In genomic region chr12:24831153-24831963, GRCm38 (mm10) we compare ENCODE assay signal across 8 mouse cellular contexts. TPM values are rescaled to one million over a fixed set of nuclear protein-coding genes. Genes with fewer than 3 reads are reported as not detected.
DNase-seq lines count a peak whose midpoint lies in the region; ATAC-seq and TF ChIP-seq lines count a peak whose summit lies in the region.

No protein-coding gene starts in this region.

- no peak for TF ChIP-seq RAD21 in CH12.LX (IDR thresholded peaks at IDR 0.05; ENCODE audit: low read depth, low read length)

- TF ChIP-seq CTCF in CH12.LX (conservative IDR thresholded peaks at IDR 0.05 in 1 of 2, IDR thresholded peaks at IDR 0.05 in 1 of 2; ENCODE audit: low read depth in 2 of 2, low read length in 2 of 2): no peak

- TF ChIP-seq EP300 in CH12.LX (IDR thresholded peaks at IDR 0.05; ENCODE audit: low read length): no peak

- in situ Hi-C loops in CH12.LX (cut with MboI; ENCODE audit: low pct_ligation_motif_present, low pct_unique_long_range_greater_than_20kb, low sequenced_read_pairs): no loop called here

- H3K27me3 ChIP-seq in CH12.LX (replicated peaks): peaks cover 20% of the 10 kb centered on the region
- H3K27me3 ChIP-seq in forebrain, embryonic 10.5 days (ENCODE audit: poor library complexity, severe bottlenecking): no peaks in the 10 kb centered on the region
- no peaks in the 10 kb centered on the region for H3K27me3 ChIP-seq in heart, embryonic 15.5 days
- H3K27me3 ChIP-seq in liver, embryonic 15.5 days: peaks cover 44% of the 10 kb centered on the region
- H3K27me3 ChIP-seq in neural tube, embryonic 15.5 days (replicated peaks): no peaks in the 10 kb centered on the region

- under 1% methylated on average over 95 of the region's 95 CpGs for WGBS in forebrain, embryonic 10.5 days
- WGBS in heart, embryonic 15.5 days: under 1% methylated on average over 76 of the region's 95 CpGs
- WGBS in liver, embryonic 15.5 days (ENCODE audit: insufficient replicate concordance): under 1% methylated on average over 87 of the region's 95 CpGs
- WGBS in neural tube, embryonic 15.5 days: 1% methylated on average over 73 of the region's 95 CpGs

- TF ChIP-seq POLR2A in CH12.LX (IDR thresholded peaks at IDR 0.05; ENCODE audit: low read depth, low read length): no peak

- no peak overlapping the region for H3K27ac ChIP-seq in CH12.LX (ENCODE audit: insufficient read depth, low read depth)
- H3K27ac ChIP-seq in forebrain, embryonic 10.5 days: peak overlapping the region; percentile 99
- peak overlapping the region; percentile 92 for H3K27ac ChIP-seq in heart, embryonic 15.5 days
- H3K27ac ChIP-seq in liver, embryonic 15.5 days (replicated peaks): peak overlapping the region; percentile 62; the same call in 1 of the 2 replicates
- peak overlapping the region; percentile 97 for H3K27ac ChIP-seq in neural tube, embryonic 15.5 days (replicated peaks)

- ATAC-seq in heart, embryonic 15.5 days (replicated peaks; ENCODE audit: insufficient number of reproducible peaks, insufficient read depth, low FRiP score, low read depth): peak; percentile 98
- ATAC-seq in liver, embryonic 15.5 days (ENCODE audit: insufficient read depth): peak; percentile 86
- peak; percentile 99 for ATAC-seq in neural tube, embryonic 15.5 days (ENCODE audit: low FRiP score)

- H3K4me3 ChIP-seq in CH12.LX (replicated peaks in 1 of 3; ENCODE audit: low read depth in 2 of 3, low read length in 2 of 3, poor library complexity in 1 of 3): peak overlapping the region in 2 of 3 experiments; percentile 64 to 75
- H3K4me3 ChIP-seq in forebrain, embryonic 10.5 days: peak overlapping the region; percentile 87
- peak overlapping the region; percentile 82 for H3K4me3 ChIP-seq in heart, embryonic 15.5 days
- peak overlapping the region; percentile 78 for H3K4me3 ChIP-seq in liver, embryonic 15.5 days (replicated peaks)
- peak overlapping the region; percentile 82 for H3K4me3 ChIP-seq in neural tube, embryonic 15.5 days (replicated peaks)

- peaks cover 2 to 9% of the 10 kb centered on the region in 2 experiments; a peak in 1 of 4 replicates for H3K4me1 ChIP-seq in CH12.LX (ENCODE audit: control insufficient read depth in 1 of 2, insufficient read depth in 2 of 2)
- H3K4me1 ChIP-seq in forebrain, embryonic 10.5 days: peaks cover 42% of the 10 kb centered on the region
- H3K4me1 ChIP-seq in heart, embryonic 15.5 days (replicated peaks): peaks cover 29% of the 10 kb centered on the region
- H3K4me1 ChIP-seq in liver, embryonic 15.5 days (replicated peaks): peaks cover 29% of the 10 kb centered on the region
- peaks cover 46% of the 10 kb centered on the region for H3K4me1 ChIP-seq in neural tube, embryonic 15.5 days

- no peaks in the 10 kb centered on the region for H3K79me2 ChIP-seq in CH12.LX (replicated peaks; ENCODE audit: control insufficient read depth, extremely low read depth, insufficient read depth, poor library complexity, severe bottlenecking)

- no peaks in the 10 kb centered on the region for H3K9me3 ChIP-seq in CH12.LX (replicated peaks; ENCODE audit: low read length)
- H3K9me3 ChIP-seq in forebrain, embryonic 10.5 days: no peaks in the 10 kb centered on the region
- H3K9me3 ChIP-seq in heart, embryonic 15.5 days (replicated peaks): no peaks in the 10 kb centered on the region
- no peaks in the 10 kb centered on the region for H3K9me3 ChIP-seq in liver, embryonic 15.5 days (replicated peaks)
- H3K9me3 ChIP-seq in neural tube, embryonic 15.5 days (replicated peaks): no peaks in the 10 kb centered on the region

- no peaks in the 10 kb centered on the region for H3K36me3 ChIP-seq in CH12.LX (replicated peaks in 1 of 2; ENCODE audit: control insufficient read depth in 1 of 2, insufficient read depth in 1 of 2, low read length in 1 of 2)
- H3K36me3 ChIP-seq in forebrain, embryonic 10.5 days (replicated peaks): no peaks in the 10 kb centered on the region
- H3K36me3 ChIP-seq in heart, embryonic 15.5 days: no peaks in the 10 kb centered on the region
- no peaks in the 10 kb centered on the region for H3K36me3 ChIP-seq in liver, embryonic 15.5 days (replicated peaks)
- no peaks in the 10 kb centered on the region for H3K36me3 ChIP-seq in neural tube, embryonic 15.5 days

- no peak overlapping the region for H3K9ac ChIP-seq in CH12.LX (ENCODE audit: insufficient read depth, low read depth)
- H3K9ac ChIP-seq in heart, embryonic 15.5 days: peak overlapping the region; percentile 86
- peak overlapping the region; percentile 79 for H3K9ac ChIP-seq in liver, embryonic 15.5 days
- peak overlapping the region; percentile 93 for H3K9ac ChIP-seq in neural tube, embryonic 15.5 days (replicated peaks)

- peak; percentile 59 for DNase-seq in CH12.LX (ENCODE audit: extremely low read depth)
- peak; percentile 54 for DNase-seq in c-Kit-positive CD71-negative TER-119-negative erythroid progenitor cells, embryonic 14.5 days (ENCODE audit: low read depth)
- DNase-seq in forebrain, embryonic 10.5 days (ENCODE audit: extremely low spot score, low spot score): peak; percentile 97
- DNase-seq in kidney, postnatal 14 days: peak; percentile 94
- peak; percentile 91 for DNase-seq in testis, postnatal 10 days (ENCODE audit: low spot score)

- H3K4me2 ChIP-seq in CH12.LX (ENCODE audit: insufficient read depth, low read depth, poor library complexity, severe bottlenecking): peak overlapping the region; percentile 96
- peak overlapping the region; percentile 85 for H3K4me2 ChIP-seq in heart, embryonic 15.5 days
- H3K4me2 ChIP-seq in liver, embryonic 15.5 days: peak overlapping the region; percentile 100
- peak overlapping the region; percentile 68 for H3K4me2 ChIP-seq in neural tube, embryonic 15.5 days

- dilution Hi-C loops in CH12.LX (cut with MboI; ENCODE audit: extremely low pct_ligation_motif_present, extremely low pct_unique_long_range_greater_than_20kb, low sequenced_read_pairs): no loop called here

TF ChIP-seq in CH12.LX, 34 proteins besides CTCF, POLR2A, EP300 and RAD21:
- TF ChIP-seq ZMIZ1 (IDR thresholded peaks at IDR 0.05; ENCODE audit: low read depth, low read length): no peak
- 0 out of 2 replicates have a peak, but pooled peaks have one; percentile 30 for TF ChIP-seq UBTF (IDR thresholded peaks at IDR 0.05; ENCODE audit: low read depth, low read length)
- peak; percentile 63 for TF ChIP-seq CHD2 (IDR thresholded peaks at IDR 0.05; ENCODE audit: low read length)
- 0 out of 2 replicates have a peak, but pooled peaks have one; percentile 19 for TF ChIP-seq SIN3A (IDR thresholded peaks at IDR 0.05; ENCODE audit: low read length)

RNA-seq across cellular contexts. Expression of gene Mboat2, which starts 0.7 kb away (rescaled TPM):
- total RNA-seq in CH12.LX (2012; rRNA removed) (0.25 and 0.76 TPM in 2 replicates), CH12.LX (2014; rRNA removed) (2.3 and 4.0 TPM in 2 replicates)
- 0.39 and 0.55 TPM in 2 replicates for polyA plus RNA-seq in CH12.LX (2012; ENCODE audit: insufficient read length, low read depth)
- polyA plus RNA-seq in forebrain, embryonic 10.5 days (2016; fragmentation: Nextera tagmentation; extraction: Ambion mirVana): 45.5 and 46.6 TPM in 2 replicates
- 26.0 and 29.0 TPM in 2 replicates for polyA plus RNA-seq in heart, embryonic 15.5 days (2015; fragmentation: Nextera tagmentation; extraction: Ambion mirVana)
- 3.9 and 4.3 TPM in 2 replicates for polyA plus RNA-seq in liver, embryonic 15.5 days (2015; fragmentation: Nextera tagmentation; extraction: Ambion mirVana)
- 58.8 and 61.9 TPM in 2 replicates for polyA plus RNA-seq in neural tube, embryonic 15.5 days (2015; fragmentation: Nextera tagmentation; extraction: Ambion mirVana)
